Mouse (Mus musculus) Patski (cell line): ENCODE results near the gene Apc2. TPM values are rescaled to one million over a fixed set of nuclear protein-coding genes. Genes with fewer than 3 reads are reported as not detected.

Experiments used
- ATAC-seq: fragments of 100-300 bp; one replicate; pipeline ENCODE4 v1.8.0; 2021
- CTCF ChIA-PET: fragments of 350-600 bp; sonication (Branson Sonifier 250); formaldehyde crosslinking; loops from one replicate; lab custom pipeline; 2022; ENCODE audit warnings: inconsistent platforms; lab: Charles Lee
- POLR2A ChIA-PET: fragments of 350-600 bp; sonication (Branson Sonifier 250); formaldehyde crosslinking; loops from one replicate; lab custom pipeline; 2022; ENCODE audit warnings: antibody characterized with exemption, inconsistent platforms; lab: Charles Lee
- DNase-seq: peaks from one replicate; pipeline ENCODE4 v3.0.0-alpha.2; 2011; ENCODE audit warnings: low read depth, low spot score
- H3K27me3 ChIP-seq: fragments of 371-371 bp; one replicate; pipeline ENCODE4 v1.5.1; 2021
- CTCF ChIP-seq: fragments of 100-300 bp; IDR thresholded peaks from one replicate; pipeline ENCODE4 v1.5.1; 2021
- in situ Hi-C: fragments of 300-500 bp; cut with MboI; formaldehyde crosslinking; loops from 3 replicates; pipeline ENCODE4 v1.11.1; 2018; ENCODE audit warnings: low pct_unique_long_range_greater_than_20kb, mixed read lengths
- polyA plus RNA-seq: library from polyadenylated mRNA; unstranded; gene quantifications from one replicate; pipeline ENCODE4 v1.2.3, GENCODE M21; 2021

Apc2 gene
- polyA plus RNA-seq, 1 experiment from 2014 or later, result 0.14 TPM

DNA sequence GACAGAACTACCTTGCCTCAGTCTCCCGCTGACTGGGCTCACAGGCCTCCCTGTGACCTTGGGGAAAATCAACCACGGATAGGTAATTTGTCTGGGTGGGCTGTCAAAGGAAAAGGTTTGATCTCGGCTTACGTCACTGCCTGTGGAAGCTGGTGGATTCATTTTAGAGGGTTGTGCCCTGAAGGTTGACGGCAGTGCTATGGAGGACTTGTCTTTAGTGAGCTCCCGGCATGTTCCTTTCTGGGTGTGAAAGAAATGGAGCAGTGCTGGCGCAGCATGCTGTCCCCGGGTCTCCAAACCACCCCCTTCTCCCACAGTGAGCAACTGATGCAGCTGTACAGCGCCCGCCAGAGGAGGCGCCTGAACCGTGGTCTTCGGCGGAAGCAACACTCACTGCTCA lies 2.5 kb upstream of the Apc2 start:
- in situ Hi-C loops, result no loop called here
- DNase-seq (no peak), ATAC-seq (no peak)
- no peak for TF ChIP-seq CTCF
- no peaks in the 10 kb centered on the region for H3K27me3 ChIP-seq
- ChIA-PET CTCF (no interaction called here), POLR2A (interaction anchor here (1.2 kb wide), 1 partner anchor 31 kb away, joined by 3 read pairs; no protein-coding TSS in a partner anchor)

DNA sequence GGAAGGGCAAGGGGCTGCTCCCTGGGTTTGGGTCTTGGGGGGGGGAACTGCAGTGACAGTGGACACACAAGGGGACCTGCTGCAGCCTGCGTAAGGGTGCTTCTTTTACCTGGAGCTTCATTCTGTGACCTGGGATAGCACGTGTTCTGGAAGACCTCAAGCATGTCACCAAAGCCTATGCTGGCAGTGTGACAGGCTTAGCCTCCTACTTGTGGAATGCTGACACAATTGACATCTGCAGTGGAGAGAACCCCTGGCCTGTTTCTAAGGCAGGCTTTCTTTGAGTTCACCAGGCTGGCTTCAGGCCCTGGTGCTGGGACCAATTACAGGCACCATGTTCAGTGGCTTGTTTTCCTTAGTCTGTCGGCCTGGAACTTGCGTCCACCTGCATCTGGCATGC lies 1.5 kb upstream of the Apc2 start:
- no peak for DNase-seq
- no peak for ATAC-seq
- TF ChIP-seq CTCF, result no peak
- in situ Hi-C loops, result no loop called here
- ChIA-PET POLR2A (no interaction called here), CTCF (no interaction called here)
- H3K27me3 ChIP-seq, result no peaks in the 10 kb centered on the region

DNA sequence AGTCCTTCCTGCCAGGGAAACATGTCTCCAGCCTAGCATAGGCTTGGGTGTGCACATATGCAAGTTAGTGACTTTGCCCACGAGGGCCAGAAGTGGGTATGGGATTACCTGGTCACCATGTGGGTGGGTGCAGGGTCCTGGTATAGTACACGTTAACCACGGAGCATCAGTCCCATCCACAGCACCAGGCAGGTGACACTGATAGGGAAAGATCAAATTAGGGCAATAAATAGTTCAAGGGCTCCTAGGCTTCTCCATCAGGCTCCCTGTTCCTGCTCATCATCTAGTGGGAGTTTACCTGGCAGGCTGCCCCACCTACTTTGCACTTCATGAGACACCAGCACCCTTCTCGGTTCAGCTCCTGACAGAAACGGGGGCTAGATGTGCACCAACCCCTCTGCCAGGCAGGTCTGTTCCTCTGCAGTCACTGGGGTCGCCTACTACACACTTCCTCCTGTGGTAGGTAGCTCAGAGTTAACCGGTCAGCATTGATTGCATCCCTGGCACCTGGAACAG lies 931 bp upstream of the Apc2 start:
- no peaks in the 10 kb centered on the region for H3K27me3 ChIP-seq
- no peak for TF ChIP-seq CTCF
- ChIA-PET POLR2A (no interaction called here), CTCF (no interaction called here)
- no peak for DNase-seq
- in situ Hi-C loops, result no loop called here
- no peak for ATAC-seq

DNA sequence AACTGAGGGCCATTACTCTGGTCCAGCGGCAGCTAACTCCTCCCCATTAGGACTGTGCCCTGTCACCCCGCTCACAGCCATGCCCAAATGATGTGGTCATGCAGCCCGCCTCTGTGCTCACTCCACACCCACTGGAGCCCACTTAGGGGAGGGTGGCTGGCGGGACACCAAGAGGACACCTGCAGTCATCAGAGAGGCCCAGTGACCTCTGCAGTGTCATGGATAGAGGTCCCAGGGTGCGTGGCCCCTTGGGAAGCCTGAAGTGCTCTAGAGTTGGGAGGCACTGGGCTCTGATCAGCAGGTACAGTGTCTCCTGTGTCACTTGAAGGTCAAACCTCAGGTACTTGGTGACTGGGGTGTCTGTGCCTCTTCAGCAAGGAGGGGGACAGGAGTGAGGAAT lies 1.0 kb downstream of the Apc2 start:
- ATAC-seq (no peak), DNase-seq (no peak)
- ChIA-PET CTCF (interaction anchor here (1.0 kb wide), 1 partner anchor 44 kb away, joined by 3 read pairs; no protein-coding TSS in a partner anchor), POLR2A (no interaction called here)
- in situ Hi-C loops, result no loop called here
- no peak for TF ChIP-seq CTCF
- no peaks in the 10 kb centered on the region for H3K27me3 ChIP-seq

DNA sequence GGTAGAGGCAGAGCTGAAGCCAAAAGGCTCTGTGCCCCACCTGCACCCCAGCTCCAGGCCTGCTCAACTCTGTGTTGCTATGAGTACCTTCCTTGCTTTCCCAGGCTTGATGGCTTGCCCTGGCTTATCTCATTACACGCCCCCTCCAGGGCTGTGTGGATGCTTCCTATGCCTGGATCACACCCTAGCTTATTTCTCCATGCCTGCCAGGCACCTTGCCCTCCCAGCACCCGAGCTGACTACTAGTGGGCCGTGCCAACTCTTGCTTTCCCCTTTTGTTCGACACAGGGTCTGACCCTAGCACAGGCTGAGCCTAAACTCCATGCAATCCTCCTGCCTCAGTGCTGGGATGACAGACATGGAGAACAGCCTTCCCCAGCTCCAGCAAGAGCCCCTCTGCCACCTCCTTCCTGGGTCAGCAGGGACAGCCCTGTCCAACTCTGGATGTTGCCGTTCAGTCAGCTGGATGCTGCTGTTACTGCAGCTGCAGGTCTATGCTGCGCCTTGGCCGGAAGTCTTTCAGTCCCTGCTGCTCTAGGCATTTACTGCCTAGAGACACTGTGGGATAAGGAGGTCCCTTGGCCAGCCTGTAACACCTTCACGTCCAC lies 1.9 kb downstream of the Apc2 start:
- TF ChIP-seq CTCF, result no peak
- in situ Hi-C loops, result no loop called here
- ChIA-PET CTCF (interaction anchor here (0.8 to 1.0 kb wide), 2 partner anchors 19 to 43 kb away, joined by 3 read pairs; no protein-coding TSS in a partner anchor), POLR2A (no interaction called here)
- no peaks in the 10 kb centered on the region for H3K27me3 ChIP-seq
- no peak for DNase-seq
- ATAC-seq, result no peak

DNA sequence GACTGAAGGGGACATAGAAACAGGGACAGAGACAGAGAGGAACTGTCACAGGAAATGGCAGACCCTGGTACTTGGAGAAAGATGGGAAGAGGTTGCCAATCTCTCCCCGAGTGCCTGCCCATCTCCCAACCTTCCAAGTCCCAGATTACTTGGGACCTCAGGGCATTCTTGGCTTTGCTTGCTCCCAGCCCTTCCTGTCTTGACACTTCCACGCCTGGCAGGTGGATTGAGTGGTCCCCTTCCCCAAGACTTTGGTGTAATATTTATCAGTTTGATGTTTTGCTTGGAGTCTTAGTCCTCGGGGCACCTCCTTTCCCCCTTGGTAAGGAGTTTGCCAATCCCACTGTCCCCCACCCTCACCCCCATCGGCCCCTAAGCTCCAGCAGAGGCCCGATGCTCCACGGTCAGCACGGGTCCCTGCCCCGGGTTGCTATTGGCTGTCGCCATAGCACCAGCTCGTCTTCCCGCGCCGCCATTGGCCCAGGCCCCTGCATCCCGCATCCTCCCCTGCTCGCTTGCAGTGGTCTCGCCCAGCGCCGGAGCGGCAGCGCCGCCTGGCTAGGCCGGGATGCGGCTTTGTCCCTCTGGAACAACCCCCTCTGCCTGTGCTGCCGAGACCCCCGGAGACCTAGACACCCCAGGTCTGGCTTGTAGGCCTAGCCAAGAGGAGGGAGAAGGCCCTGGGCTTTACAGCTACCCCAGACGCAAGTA lies 2.9 kb downstream of the Apc2 start:
- no peak for DNase-seq
- no peaks in the 10 kb centered on the region for H3K27me3 ChIP-seq
- ChIA-PET POLR2A (no interaction called here), CTCF (no interaction called here)
- ATAC-seq, result no peak
- TF ChIP-seq CTCF, result no peak
- in situ Hi-C loops, result no loop called here

DNA sequence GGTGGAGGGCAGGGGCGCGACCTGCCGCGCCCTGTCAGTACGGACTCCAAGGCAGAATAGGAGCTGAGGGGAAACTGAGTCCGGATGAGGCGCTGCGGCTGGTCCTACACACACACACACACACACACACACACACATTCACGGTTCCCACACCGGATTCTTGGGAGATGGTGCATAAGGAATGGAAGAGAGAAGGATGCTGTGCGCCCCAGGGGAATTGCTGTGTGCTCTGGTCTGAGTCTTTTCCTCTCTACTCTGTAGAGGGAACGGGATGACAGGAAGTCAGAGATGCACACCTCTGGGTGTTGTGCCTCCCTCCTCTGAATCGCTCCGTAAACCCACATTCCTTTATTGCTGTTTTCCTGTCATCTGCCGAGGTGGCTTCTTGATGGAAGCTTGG lies 3.5 kb downstream of the Apc2 start:
- ATAC-seq, result no peak
- no peaks in the 10 kb centered on the region for H3K27me3 ChIP-seq
- in situ Hi-C loops, result no loop called here
- no peak for TF ChIP-seq CTCF
- ChIA-PET CTCF (no interaction called here), POLR2A (no interaction called here)
- no peak for DNase-seq

DNA sequence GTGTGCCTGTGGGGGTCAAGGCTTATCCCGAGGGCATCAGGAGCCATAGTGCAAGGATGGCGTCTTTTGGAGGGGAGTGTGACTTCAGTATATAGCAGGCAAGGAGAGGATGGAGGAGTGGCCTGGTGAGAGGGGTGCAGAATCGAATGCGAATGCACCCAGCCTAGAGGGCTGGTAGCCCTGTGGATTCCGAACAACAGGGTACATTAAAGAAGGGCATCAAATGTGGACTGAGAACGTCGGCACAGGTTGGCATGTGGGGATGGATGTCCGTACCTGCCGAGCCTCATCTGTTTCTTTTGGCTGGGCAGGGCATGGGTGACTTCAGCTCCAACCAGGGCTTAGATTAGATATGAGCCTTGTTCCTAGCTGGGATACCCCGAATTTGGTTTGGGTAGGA lies 4.0 kb downstream of the Apc2 start:
- no peak for DNase-seq
- no peak for ATAC-seq
- H3K27me3 ChIP-seq, result no peaks in the 10 kb centered on the region
- ChIA-PET CTCF (no interaction called here), POLR2A (no interaction called here)
- TF ChIP-seq CTCF, result no peak
- in situ Hi-C loops, result no loop called here

DNA sequence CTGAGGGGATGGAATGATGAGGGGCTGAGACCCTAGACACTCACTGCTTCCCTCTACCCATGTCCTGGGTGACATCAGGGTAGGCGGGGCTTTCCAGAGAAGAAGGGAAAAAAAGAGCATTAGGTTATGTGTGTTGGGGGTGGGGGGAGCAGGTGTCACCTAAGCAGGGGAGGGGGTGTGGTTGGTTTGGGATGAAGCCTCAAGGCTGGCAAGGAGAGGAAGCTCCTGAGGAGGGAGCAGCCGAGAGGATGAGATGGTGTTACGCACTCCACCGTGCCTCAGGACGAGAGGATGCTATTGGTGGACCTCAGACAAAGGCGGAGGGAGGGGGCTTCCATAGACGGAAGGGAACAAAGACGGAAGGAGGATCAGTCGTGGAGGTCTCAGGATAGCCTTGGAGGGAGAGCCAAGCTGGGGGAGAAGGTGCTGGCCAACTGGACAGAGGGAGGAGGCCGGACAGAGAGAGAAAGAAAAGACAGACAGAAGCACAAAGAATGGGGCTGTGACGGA lies 5.0 kb downstream of the Apc2 start:
- CTCF ChIA-PET, result no interaction called here
- no peak for ATAC-seq
- POLR2A ChIA-PET, result interaction anchor here (1.0 kb wide), 1 partner anchor 12 kb away, joined by 3 read pairs; no protein-coding TSS in a partner anchor
- no peaks in the 10 kb centered on the region for H3K27me3 ChIP-seq
- in situ Hi-C loops, result no loop called here
- DNase-seq, result no peak
- no peak for TF ChIP-seq CTCF

DNA sequence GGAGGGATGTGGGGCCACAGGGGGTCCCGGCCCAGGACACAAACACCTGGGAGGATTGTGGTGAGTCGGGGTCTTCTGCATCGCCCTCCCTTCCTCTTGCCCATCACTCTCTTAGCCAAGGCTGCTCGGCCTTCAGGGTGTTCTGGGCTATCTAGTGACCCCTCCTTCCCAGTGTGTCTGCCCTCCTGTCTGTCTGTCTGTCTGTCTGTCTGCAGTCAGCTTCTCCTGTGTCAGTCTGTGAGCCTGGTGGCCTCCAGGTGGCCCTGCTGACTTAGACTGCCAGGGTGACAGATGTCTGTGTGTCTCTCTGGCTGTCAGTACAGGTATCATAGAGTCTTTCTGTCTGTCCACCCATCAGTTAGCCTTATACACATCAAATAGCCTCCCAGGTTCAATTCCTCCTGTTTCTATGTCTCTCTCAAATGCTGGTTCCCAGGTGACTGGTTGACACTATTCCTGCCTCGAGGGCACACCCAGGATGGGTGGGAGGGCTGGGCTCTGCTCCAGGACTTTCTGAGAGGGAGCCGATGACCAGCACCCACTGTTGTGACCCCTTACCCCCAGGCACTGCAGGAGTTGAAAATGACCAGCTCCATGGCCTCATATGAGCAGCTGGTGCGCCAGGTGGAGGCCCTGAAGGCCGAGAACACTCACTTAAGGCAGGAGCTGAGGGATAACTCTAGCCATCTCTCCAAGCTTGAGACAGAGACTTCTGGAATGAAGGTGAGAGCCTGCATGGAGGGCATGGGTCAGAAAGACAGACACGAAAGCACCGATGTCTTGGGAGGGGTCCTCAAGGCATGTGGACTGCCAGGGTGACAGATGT lies 5.7 kb downstream of the Apc2 start:
- ATAC-seq (no peak), DNase-seq (no peak)
- ChIA-PET CTCF (no interaction called here), POLR2A (interaction anchor here (1.0 kb wide), 1 partner anchor 12 kb away, joined by 3 read pairs; no protein-coding TSS in a partner anchor)
- in situ Hi-C loops, result no loop called here
- H3K27me3 ChIP-seq, result no peaks in the 10 kb centered on the region
- no peak for TF ChIP-seq CTCF
